Mouse (Mus musculus) retina, adult 2 months (tissue): ENCODE data around the gene Ltbr.
"Not testable (repeated sequence)": the region's sequence is repeated elsewhere in the genome, so short reads cannot be mapped to it uniquely, and the experiment has no call there.

Experiments used
- DNase-seq: peaks from one replicate; pipeline ENCODE4 v3.0.0-alpha.2; 2012; ENCODE audit warnings: low read depth, low spot score

The Ltbr gene

GRCm38 (mm10) chr6:125312581-125313355 lies 917 bp downstream of the Ltbr start:
- no peak for DNase-seq

- no peak for DNase-seq
Measured at GRCm38 (mm10) chr6:125312171-125312570, 1.5 kb downstream of the Ltbr start.

- DNase-seq, result no peak
Measured at GRCm38 (mm10) chr6:125309406-125309805, 4.3 kb downstream of the Ltbr start.

- DNase-seq, result no peak
Measured at GRCm38 (mm10) chr6:125308921-125309320, 4.8 kb downstream of the Ltbr start.

GRCm38 (mm10) chr6:125307091-125307490 lies 6.6 kb downstream of the Ltbr start:
- DNase-seq, result no peak

GRCm38 (mm10) chr6:125305465-125305864 lies 8.2 kb downstream of the Ltbr start:
- no peak for DNase-seq

- not testable (repeated sequence) for DNase-seq
Measured at GRCm38 (mm10) chr6:125304408-125304807, 9.3 kb downstream of the Ltbr start.

- DNase-seq, result no peak
Measured at GRCm38 (mm10) chr6:125303242-125303641, 10.4 kb downstream of the Ltbr start.

- no peak for DNase-seq
Measured at GRCm38 (mm10) chr6:125302231-125302982, 11.3 kb downstream of the Ltbr start.

- DNase-seq, result no peak
Measured at GRCm38 (mm10) chr6:125300982-125301381, 12.7 kb downstream of the Ltbr start.

GRCm38 (mm10) chr6:125297149-125297820 lies 16.4 kb downstream of the Ltbr start:
- DNase-seq, result no peak

GRCm38 (mm10) chr6:125294049-125294448 lies 19.6 kb downstream of the Ltbr start:
- DNase-seq, result no peak

GRCm38 (mm10) chr6:125292256-125292655 lies 21.4 kb downstream of the Ltbr start:
- no peak for DNase-seq

GRCm38 (mm10) chr6:125291329-125291728 lies 22.4 kb downstream of the Ltbr start:
- DNase-seq, result no peak

- no peak for DNase-seq
Measured at GRCm38 (mm10) chr6:125288730-125289129, 25.0 kb downstream of the Ltbr start.

GRCm38 (mm10) chr6:125286944-125287343 lies 26.7 kb downstream of the Ltbr start:
- no peak for DNase-seq

GRCm38 (mm10) chr6:125285890-125286289 lies 27.8 kb downstream of the Ltbr start, which contains the start of gene Tuba3a:
Gene Tuba3a (minus strand): TSS chr6:125286042.
- no peak for DNase-seq

GRCm38 (mm10) chr6:125284751-125285150 lies 28.9 kb downstream of the Ltbr start:
- no peak for DNase-seq

- DNase-seq, result no peak
Measured at GRCm38 (mm10) chr6:125284250-125284649, 29.4 kb downstream of the Ltbr start.

GRCm38 (mm10) chr6:125282721-125283120 lies 31.0 kb downstream of the Ltbr start:
- DNase-seq, result not testable (repeated sequence)

- no peak for DNase-seq
Measured at GRCm38 (mm10) chr6:125279729-125280128, 34.0 kb downstream of the Ltbr start.
